Mouse (Mus musculus) urinary bladder, postnatal 4 days (tissue): Measurements from ENCODE around the gene Kidins220.
A peak's percentile ranks its signal among the peaks of the same experiment; 100 is the strongest.

Source experiments
- DNase-seq, 2 experiments: peaks; one replicate each; pipeline ENCODE4 v3.0.0; 2021 to 2022; ENCODE audit warnings: low spot score in 2 of 2

The Kidins220 gene

DNA sequence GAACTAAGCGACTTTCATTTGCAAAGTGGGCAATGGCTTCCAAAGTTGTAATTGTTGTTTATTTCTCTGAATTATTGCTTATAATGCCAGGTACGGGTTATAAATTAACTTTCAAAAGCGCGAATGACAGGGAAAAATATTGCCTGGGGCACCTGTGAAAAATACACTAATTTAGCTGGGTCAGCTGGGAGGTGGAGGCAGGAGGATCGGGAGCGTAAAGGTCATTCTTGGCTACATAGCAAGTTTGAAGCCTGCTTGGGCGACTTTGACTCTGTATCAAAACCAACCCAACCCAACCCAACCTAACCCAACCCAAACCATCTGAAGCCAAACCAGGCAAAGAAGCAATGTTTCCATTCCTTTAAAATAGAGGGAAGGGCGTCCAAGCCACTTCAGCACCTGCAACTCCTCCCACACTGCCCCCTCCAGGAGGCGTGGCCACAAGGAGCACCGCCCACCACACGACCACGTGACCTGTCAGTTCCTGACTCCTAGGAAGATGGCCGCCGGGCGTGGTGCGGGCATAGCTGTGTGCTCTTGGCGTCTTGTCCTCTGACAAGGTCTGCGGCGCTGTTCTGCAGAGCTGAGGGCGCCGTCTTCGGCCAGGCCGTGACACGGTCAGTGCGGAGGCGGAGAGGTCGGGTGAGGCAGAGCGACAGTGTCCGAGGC lies at the start of gene Kidins220:
TSS of gene Kidins220 (plus strand) at position 480 of the 669 bp plus-strand sequence.
- DNase-seq: peak; percentile 89 to 98

DNA sequence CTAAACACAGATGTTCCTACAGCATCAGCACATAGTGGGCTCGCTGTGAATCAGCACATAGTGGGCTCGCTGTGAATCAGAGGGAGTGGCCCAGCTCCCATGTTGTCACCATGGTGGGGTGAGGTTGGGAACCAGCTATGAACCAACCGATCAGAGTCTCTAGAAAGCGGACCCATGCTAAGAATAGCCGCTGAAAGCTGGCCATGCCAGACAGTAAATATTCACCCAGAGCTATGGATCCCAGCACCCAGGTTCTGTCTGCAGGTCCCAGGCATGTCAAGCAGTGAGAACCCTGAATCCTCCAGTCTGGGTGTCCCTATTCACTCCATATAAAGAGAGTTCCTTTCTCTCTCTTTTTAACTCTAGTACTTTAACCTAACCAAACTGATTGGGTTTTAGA lies 49.4 kb upstream of the Kidins220 start:
- DNase-seq: no peak

DNA sequence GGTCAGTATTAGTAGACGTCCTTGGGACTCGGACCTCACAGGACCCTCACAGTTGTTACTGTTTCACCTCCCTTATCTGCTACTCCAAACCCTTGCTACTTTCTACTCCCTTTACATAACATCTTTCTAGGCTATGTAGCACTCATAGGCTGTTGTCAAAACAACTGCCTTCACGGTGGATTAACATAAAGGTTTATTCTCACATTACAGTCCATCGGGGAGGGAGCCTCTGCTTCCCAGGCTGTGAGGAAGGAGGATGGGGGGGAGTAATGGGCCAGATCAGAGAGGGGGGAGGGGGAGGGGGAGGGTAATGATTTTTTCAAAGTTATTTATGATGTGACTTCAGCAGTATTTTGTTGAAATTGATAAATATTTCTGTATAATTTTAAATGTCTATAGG lies 49.0 kb upstream of the Kidins220 start:
- no peak for DNase-seq

DNA sequence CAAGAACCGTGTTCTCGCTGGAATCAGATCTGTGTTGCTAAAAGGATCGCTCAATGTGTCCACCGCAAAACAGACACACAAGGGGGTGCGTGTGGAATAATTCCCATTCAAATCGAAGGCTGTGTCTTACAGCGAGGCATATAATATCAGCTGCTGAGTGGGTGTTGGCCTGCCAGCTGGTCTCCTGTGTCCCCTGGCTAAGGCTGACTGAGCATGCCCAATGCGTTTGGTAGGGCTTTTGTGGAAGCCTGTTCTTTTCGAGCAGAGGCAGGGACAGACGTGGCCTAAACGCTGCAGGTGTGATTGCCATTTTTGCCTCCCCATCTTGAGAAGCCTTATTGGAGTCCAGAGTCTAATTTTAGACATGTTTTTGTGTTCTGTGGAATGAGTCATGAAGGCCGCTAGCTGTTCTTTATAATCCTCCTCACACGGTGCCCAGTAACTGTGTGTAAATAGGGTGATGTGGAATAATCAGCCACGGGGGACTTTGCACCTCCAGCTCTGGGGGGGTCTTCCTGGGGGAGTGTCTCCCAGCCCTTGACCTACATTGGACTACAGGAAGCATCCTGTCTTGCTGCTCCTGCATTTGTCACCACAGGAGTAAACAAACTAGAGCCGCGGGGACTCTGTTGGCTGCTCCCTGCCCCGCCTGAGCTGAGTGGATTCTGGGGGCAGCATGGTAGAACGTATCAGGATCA lies 46.5 kb upstream of the Kidins220 start:
- DNase-seq: no peak

DNA sequence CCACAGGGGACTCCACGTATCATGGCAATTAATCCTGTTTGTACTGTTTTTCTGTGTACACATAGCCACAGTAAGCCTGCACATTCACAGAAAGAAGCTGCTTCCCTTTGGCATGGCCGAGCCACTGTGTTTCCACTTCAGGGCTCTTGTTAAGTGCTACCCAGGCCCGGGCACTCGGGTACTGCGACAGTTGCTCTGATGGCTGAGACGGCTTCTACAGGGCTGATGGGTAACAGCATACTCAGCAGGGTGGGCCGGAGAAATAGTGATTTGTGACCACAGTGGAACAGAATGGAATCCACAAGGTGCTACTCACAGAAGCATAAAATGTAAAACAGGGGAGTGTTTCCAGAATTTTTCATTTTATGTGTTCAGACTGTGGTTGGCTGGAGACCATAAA lies 45.7 kb upstream of the Kidins220 start:
- no peak for DNase-seq

DNA sequence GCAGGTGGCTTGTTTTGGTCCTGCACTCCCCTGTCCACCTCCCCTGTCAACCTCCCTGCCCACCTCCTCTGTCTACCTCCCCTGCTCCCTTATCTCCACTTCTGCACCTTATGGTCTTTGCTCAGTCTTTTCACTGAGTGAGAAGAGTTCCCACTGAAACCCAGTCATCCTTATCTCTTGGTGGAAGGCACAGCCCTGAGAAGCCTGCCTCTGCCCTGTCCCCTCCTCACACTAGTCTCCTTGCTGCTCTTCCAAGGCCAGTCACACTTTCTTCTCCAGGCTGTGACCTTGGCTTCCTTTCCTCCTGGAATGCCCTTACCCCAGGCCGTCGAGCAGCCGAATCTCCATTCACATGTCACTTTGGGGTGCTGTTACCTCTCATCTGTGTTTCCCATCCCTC lies 44.0 kb upstream of the Kidins220 start:
- no peak for DNase-seq

DNA sequence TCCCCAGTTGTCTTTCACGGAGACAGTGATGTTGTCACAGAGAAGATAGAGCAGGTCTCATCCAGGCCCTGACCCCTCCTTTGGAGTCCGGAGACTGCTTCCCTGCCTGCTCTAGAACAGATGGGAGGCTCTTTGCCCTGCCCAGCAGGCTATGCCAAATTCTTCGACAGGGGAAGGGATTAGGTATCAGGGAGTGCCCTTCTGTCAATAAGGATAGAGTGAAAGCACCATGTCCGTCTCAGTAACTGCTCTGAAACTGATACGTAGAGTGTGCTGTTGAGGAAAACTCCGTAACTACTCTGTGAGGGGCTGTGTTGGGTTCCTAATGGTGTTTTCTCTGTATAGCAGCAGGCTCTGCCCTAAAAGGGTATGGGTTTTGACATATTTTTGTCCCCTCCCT lies 42.6 kb upstream of the Kidins220 start:
- DNase-seq: no peak

DNA sequence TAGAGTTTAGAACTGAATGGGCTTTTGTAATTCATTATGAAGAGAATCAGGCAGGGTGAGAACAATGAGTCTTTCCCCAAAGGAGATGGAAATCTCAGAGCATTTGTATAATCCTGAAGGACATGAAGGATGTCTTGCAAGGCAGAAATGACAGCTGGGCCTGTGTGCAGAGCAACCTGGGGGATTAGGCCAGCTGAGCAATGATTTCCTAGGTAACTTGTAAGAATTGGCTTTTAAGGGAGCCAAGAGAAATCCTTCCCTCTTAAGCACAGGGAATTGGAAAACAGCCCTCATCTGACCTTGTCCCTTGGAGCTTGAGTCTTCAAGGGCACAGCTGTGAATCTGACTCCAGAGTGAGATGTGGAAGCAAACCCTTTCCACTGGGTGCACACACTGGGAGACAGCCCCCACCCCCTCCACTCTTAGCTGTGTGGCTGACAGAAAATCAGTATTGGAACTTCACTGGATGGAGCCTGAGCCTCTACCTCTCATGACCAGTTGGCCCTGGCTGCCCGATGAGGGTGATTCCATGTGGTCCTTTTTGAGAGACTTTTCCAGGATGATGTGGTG lies 41.4 kb upstream of the Kidins220 start:
- DNase-seq: no peak

DNA sequence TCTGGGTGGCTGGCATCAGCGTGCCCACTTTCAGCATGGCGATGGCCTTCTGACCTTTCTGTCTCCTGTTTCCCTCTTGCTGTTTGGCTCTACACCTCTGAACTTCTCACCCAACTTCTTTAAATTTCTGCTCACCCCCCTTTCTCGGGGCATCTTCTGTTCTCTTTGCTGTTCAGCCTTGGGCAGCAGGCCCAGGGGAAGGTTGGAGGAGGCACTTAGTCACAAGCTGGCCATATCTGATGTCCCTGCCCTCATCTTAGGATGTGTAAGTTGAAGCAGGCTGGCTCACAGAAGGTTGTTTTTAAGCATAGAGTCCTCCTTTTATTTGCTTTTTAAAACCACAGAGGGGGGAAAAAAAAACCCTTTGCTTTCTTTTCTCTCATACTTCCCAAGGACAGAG lies 40.7 kb upstream of the Kidins220 start:
- no peak for DNase-seq

DNA sequence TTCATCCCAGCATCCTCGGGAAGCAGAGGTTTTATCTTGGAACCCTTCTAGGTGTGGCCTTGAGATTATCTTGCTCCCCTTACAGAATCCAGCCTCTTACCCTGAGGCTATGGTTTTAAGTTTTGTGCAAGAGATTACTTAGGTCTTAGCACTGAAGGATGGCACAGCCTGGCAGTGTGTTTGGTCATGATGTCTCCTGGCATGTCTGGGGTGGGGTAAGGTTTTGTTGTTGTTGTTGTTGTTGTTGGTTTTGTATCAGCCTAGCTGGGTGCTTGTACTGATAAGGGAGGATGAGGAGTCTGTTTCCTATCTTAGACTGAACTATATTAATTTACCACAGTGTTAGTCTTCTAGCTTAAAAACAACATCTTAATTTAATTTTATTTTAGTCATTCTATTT lies 38.4 kb upstream of the Kidins220 start:
- no peak for DNase-seq

DNA sequence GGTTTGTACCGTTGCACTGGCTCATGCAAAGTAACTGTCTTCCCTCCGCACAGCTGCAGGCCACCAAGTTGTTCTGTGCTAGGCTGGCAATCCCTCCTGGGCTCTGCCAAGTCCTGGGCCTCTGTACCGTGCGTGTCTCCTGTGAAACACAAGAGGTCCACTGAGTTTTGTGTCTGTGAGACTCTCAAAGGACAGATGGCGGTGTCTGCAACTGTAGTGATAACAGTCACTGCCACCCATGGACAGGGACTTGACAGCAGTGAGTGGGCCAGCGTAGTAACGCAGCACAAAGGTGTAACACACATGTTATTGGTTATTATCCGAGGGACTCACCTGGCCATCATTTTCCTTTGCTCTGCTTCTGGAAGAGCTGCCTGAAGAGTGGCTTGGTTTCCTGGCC lies 35.4 kb upstream of the Kidins220 start:
- DNase-seq: no peak

DNA sequence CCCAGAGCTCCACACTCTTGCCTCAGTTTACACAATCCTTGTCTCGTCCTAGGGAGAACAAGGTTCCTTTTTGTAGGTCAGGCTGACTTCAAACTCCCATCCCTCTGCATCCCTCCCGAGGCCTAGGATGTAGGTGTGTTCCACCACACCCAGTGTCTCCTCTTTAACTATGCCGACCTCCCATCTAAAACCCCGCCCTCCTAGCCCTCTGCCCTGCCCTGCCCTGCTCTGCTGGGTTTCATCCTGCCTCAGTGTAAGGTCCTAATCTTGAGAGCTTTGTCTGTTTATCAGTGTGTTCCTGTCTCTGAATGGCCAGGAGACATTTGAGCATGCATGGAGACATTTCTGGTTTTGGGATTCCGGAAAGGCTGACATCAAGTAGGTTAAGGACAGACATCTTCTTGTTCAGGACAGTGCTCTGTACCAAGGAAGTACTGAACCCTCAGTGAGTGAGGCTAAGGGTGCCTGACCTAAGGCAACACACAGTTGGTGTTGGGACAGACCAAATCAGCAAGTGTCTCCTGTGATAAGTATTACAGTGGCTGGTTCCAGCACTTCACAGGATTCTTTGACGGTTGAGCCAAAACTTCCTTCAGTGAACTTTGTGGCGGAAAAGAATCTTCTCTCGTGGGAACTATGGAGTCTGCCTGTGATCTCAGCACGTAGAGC lies 32.0 kb upstream of the Kidins220 start:
- no peak for DNase-seq

DNA sequence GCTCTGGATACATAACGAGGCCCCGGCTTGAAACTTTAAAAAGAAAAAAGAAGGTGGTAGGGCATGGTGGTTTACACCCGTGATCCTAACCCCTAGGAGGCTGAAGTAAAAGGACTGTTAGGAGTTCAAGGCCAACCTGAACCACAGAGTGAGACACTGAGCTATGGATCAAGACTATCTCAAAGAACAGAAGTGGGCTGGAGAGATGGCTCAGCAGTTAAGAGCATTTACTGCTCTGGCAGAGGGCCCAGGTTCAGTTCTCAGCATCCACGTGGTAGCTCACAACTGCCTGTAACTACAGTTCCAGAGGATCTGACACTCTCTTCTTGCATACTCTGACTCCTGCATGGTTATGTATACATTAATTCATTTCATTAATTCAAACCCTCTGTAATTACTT lies 31.3 kb upstream of the Kidins220 start:
- no peak for DNase-seq

DNA sequence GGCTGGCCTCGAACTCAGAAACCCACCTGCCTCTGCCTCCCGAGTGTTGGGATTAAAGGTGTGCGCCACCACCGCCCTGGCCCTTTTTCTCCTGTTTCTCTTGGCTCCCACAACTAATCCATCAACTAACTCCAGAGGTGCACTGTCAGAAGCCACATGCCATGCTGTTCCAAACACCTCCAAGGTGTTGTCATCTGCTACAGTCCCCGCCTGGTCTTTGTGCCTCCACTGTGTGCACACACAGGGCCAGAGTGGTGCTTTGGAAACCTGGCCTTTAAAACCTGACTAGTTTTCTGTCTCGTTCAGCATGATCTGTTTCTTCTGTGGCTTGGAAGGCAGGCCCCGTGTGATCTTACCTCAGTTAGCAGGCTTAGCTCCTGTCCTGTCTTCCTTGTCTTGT lies 30.1 kb upstream of the Kidins220 start:
- no peak for DNase-seq

DNA sequence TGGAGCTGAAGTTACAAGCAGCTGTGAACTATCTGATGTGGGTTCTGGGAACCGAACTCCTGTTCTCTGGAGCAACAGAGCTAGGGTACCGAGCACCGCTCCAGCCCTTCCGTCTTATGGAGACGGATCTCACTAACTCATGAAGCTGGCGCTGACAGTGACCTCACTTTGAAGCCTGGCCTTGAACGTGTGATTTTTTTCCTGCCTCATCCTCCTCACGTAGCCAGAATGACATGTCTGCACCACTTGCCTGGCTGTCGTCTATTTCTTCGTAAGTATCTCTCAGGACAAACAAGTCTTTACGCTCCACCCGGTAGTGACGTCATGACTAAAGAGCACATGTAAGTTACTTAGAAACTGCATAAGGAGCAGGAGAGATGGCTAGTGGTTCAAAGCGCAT lies 27.7 kb upstream of the Kidins220 start:
- no peak for DNase-seq

DNA sequence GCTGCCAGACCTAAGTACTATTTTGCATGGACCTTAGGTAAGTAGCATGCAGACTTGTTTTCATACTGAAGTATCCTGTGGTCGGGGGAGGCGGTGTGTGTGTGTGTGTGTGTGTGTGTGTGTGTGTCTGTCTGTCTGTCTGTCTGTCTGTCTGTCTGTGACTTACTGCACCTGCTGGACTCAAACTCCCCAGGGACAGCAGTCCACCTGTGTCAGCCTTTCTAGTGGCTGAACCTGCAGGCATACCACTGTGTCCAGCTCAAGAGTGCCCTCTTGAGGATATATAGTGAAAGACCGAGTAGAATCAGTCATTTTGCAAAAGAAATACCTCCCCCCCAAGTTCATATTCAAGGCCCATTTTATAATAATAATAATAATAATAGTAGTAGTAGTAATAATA lies 26.4 kb upstream of the Kidins220 start:
- DNase-seq: no peak

DNA sequence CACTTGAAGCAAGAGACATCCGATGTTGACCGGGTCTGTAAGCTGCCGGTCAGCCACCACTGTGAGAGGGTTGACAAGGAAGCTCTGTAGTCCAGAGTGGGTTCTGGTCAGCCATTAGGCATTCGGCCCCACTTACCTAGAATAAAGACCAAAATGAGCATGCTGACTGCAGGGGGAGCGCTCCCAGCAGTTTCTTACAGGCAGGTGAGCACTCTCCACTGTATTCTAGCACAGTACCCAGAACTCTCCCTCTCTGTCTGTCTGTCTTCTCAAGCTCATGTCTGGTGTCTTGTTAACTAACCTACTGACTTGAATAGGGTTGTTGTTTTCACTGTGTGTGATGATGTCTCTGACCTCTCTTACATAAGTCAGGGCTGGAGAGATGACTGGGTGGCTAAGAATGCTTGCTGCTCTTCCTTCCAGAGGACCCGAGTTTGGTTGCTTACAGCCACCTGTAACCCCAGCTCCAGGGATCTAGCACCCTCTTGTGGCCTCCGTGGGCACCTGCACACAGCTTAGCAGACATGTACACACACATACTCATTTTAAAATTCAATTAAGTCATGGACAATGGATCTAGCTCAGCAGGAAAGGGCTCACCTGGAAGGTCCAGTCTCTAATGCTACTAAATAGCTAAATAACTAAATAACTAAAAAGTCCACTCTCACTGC lies 24.2 kb upstream of the Kidins220 start:
- DNase-seq: no peak

DNA sequence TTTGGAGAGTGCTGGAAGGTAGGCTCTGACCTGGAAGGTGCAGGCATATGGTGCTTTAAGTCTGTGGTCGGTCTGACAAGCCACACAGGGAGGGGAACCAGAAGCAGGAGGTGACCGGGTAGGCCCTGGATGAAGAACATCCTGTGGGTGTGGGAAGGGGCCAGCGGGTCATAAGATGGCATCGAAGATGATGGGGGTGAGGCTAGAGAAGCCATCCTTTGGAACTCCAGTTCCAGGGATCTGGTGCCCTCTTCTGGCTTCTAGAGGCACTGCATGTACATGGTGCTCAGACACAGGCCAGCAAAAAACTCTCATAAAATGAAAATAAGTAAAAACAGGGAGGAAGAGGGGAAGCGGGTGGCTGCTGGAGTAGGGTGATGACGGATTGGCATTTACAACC lies 22.6 kb upstream of the Kidins220 start:
- peak in 1 of 2 experiments; percentile 71 for DNase-seq

DNA sequence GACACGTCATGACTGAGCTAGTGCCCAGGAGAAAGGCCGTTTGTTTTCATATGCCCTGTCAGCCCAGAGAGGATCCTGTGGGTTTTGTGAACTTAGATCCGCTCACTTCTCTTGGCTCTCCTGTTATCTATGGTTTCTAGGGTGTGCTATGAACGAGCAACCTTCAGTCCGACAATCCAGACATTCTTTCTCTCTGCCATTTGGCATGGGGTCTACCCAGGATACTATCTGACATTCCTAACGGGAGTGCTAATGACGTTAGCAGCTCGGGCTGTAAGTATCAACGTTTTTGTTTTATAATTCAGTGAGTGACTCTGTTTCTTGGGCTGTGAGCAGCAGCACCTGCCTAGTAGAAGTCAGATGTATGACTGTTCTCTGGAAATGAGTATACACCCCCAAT lies 19.6 kb upstream of the Kidins220 start:
- DNase-seq: no peak

DNA sequence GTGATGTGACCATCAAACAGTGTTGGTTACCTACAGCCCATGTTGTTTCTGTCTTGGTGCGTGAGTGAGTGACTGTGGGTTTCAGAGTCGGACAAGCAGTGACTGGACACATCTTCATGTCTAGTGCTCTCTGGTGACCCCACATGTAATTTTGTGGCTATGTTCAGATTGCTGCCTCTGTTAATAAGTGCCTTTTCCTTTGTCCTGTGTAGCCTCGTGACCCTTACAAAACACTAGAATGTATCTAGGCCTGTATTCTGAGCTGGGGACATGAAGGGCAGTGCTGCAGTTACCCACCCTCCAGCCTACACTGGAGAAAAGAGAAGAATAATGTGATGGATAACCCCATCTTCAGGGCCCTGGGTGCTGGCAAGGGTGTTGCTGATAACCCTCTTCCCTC lies 16.2 kb upstream of the Kidins220 start:
- DNase-seq: no peak

DNA sequence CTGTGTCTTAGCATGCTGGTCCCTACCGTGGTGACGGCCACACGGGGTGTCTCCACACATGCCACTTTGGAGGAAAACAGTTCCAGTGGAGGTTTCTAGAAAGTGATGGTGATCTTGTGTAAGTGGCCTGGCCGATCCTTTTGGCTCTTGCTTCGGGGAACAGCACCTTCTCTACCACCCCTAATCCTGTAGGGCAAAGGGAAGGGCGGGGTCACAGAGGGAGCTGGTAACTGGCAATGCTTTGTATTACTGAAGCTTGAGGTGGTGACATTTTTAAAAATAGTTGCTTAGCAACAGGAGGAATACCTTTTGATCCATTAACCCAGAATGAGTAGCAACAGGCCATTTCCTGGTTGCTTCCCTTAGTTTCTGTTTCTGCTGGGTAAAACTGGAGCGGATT lies 12.9 kb upstream of the Kidins220 start:
- DNase-seq: no peak

DNA sequence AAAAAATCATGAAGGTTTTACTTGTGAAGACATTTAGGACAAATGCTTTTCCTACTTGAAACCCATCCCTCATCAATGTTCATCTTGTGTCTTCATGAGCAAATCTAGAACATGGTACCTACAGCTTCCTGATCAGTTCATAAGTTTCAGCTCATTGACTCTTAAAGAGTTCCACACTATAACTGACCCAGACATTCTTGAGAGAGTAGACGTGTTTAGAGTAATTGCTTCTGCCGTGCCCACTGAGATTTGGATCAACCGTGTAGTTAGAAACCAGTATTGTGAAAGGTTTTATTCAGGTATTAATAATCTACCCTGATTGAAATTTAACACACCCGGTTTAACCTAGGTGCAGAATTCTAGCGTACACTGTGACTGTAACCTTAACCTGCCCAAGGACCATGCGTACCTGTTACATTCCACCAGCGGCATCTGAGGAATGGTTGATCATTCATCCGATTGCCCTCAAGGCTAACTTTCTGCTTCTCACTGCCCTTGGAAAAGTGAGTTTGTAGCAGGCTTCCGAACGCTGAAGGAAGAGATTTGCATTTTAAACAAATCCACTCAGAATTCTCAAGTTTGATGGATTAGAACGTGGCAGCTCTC lies 12.3 kb upstream of the Kidins220 start:
- no peak for DNase-seq
